Mouse (Mus musculus): Measurements from ENCODE around the gene Scrn3.

Gene Scrn3

GRCm38 (mm10) chr2:73317426-73317825 is 5.0 kb downstream of the Scrn3 start:
- DNase-seq (ENCODE audit: low read depth, low spot score): no peak

DNA sequence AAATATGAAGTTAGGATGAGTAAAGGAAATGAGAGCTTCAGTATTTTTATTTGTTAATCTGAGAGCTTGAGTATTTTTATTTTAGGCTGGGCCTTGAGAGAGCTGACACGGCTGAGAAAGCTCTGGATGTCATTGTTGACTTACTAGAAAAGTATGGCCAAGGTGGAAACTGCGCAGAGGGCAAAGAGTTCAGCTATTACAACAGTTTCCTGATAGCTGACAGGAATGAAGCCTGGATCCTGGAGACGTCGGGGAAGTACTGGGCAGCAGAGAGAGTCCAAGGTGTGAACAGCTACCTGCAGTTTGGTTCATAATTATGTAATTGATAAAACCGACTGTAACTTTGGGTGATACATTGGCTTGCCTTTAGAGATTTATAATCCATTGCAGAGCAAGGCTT is 6.8 kb downstream of the Scrn3 start:
- no peak for DNase-seq (ENCODE audit: low read depth, low spot score)

- DNase-seq (ENCODE audit: low read depth, low spot score): no peak
Observed at GRCm38 (mm10) chr2:73322991-73323390, 10.6 kb downstream of the Scrn3 start.

- no peak for DNase-seq (ENCODE audit: low read depth, low spot score)
Observed at GRCm38 (mm10) chr2:73325871-73326270, 13.5 kb downstream of the Scrn3 start.

DNA sequence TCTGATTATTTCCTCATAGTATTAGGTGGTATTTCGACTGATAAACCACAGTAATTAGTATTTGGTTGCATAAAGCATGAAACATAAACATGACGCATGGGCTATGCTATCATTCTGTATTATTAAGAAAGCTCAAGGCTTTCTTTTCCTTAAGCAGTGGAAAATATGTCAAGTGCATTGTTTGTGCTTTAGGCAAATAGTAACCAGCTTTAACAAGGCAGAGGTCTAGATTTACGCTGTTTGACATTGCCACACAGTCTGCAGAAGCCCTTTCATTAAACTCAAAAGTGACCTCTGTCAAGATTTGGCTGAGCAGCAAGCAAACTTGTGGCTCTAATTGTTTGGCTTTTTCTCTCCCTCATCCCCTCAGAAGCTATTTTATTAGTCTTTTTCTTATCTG is 23.5 kb downstream of the Scrn3 start:
- no peak for DNase-seq (ENCODE audit: low read depth, low spot score)

DNA sequence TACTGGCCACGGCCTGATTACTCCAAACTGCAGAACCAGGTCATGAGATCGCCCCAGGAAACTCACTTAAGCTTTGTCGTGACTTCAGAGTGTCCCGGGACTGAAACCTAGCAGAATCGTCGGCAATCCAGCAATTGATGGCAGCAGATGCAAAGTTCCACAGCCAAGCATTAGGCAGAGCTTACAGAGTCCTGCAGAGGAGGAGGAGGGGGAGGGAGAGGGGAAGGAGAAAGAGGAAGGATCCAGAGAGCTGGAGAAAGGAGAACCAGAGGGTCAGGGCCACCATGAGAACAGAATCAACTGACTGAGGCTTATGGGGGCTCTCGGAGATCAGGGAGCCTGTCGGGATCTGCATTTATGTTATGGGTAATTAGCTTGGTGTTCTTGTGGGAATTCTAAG is 26.0 kb downstream of the Scrn3 start:
- DNase-seq (ENCODE audit: low read depth, low spot score): no peak

DNA sequence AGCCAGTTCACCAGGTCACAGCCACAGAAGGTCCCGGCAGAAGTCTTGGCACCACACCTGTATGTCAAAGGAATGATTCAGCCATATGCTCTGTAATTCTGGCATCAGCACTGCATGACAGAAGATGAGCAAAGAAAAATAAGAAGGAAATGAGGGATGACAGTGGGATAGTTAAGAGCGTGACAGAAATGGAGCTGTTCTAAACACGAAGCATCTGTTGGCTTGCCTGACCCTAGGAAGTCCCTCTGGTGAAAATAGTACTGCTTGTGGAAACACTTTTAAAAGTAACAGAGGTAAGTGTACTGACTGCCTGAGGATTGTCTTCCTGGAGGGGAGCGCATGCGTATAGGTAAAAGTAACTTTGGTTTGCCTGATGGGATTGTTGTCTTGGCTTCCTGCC is 31.3 kb downstream of the Scrn3 start:
- DNase-seq (ENCODE audit: low read depth, low spot score): no peak

GRCm38 (mm10) chr2:73345204-73345603 is 32.8 kb downstream of the Scrn3 start:
- peak; percentile 82 for DNase-seq (ENCODE audit: low read depth, low spot score)

DNA sequence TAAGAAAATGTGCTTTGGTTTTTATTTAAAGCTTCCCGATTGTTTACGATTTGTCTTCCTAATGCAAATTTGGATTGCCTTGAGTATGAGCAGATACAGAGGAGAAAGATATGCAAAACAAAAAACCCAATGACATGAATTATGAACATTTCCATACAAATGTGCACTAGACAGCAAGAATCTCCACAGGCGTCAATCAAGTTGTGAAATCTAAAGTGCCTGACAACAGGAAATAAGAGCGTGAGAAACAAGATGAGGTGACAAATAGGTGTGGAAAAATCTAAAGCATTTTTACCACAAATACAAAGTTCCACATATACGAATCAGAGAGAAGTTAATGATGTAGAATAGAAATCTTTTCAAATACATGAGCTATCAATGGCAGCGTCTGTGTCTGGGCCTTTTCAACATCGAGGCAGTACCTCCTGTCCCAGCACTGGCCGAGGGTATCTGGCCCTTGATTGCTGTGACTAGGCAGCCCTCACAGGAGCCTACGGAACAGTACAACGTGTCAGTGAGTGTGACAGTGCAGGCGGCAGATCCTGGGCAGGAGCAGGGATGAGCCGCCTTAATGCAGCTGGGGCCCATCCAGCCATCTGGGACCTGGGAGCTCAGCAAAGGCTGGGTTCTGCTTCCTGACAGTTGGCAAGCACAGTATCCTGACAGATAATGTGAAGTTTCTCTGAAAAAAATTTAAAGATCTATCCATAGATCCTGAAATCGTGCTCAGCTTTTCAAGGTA is 34.1 kb downstream of the Scrn3 start:
- peak; percentile 82 for DNase-seq (ENCODE audit: low read depth, low spot score)

- no peak for DNase-seq (ENCODE audit: low read depth, low spot score)
Observed at GRCm38 (mm10) chr2:73347136-73347535, 34.7 kb downstream of the Scrn3 start.

DNA sequence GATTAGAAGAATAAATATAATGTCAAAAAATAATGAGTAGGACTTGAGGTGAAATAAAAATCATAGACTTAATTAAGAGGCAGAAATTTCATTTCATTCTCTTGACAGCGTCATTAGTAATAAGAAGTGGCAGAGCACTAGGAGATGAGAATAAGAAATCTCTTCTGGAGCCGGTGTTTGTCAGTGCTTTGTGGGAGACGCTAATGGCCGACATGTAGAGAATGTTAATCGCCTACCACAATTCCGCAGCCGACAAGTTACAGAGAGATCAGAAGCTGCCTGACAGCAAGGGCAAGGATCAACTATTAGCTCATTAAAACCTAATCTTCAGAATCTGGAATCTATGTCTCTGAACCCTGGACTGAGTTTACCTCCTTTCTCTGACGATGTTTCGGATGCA is 35.4 kb downstream of the Scrn3 start:
- DNase-seq (ENCODE audit: low read depth, low spot score): no peak

- no peak for DNase-seq (ENCODE audit: low read depth, low spot score)
Observed at GRCm38 (mm10) chr2:73348221-73348620, 35.8 kb downstream of the Scrn3 start.

DNA sequence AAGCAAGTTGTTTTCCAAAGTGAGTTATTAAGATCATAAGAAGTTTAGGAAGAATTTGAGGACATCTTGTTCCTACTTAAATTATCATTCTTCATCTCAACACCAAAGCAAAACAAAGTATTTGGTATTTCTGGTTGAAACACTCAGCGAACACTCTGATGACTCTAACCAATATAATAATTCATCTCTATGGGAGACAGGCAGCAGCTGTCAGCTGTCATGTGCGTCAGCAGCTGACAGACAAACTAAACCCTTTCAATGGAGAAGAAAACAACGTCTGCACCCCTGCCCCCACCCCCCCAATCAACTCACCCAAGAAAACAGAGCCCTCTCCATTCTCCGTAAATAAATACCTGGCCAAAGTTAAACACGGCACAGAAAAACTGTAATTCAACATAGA is 39.1 kb downstream of the Scrn3 start:
- DNase-seq (ENCODE audit: low read depth, low spot score): peak; percentile 36

DNA sequence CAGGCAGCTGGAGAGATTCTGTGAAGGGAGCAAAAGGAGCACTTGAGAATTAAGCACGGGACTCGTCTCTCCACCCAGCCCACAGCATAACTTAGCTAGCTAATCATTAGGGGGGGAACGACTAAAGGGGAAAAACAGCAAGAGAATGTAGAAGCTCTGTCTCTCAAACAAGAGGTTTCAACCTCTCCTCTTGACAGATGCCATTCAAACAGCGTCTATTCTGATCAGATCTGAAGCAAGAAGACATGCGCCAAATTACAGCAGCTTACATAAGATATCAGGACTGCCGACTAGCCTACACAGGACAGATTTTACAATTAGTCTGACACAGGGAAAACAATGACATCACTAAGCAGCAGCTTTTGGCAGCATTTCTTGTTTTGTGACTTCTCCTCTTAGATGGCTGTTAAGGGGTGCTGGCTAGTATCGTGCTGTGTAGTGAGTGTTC is 39.5 kb downstream of the Scrn3 start:
- peak; percentile 81 for DNase-seq (ENCODE audit: low read depth, low spot score)

GRCm38 (mm10) chr2:73357004-73357403 is 44.6 kb downstream of the Scrn3 start:
- DNase-seq (ENCODE audit: low read depth, low spot score): no peak

GRCm38 (mm10) chr2:73359941-73360340 is 47.5 kb downstream of the Scrn3 start:
- no peak for DNase-seq (ENCODE audit: low read depth, low spot score)

DNA sequence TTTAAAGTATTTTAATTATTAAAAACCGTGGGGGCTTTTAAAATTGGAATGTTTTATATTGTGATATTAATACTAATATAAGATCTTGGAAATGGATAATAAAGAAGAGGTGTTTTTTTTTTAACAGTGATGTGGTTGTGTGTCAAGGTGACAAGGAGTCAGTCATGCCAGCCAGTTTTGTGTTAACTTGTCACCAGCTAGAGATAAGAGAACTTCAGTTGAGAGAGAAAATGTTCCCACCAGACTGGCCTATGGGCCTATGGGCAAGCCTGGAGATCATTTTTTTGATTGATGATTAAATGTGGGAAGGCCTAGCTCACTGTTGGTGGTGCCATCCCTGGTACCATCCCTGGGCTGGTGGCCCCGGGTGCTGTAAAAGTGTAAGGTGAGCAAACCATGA is 48.1 kb downstream of the Scrn3 start:
- no peak for DNase-seq (ENCODE audit: low read depth, low spot score)

- DNase-seq (ENCODE audit: low read depth, low spot score): no peak
Observed at GRCm38 (mm10) chr2:73363448-73363847, 51.0 kb downstream of the Scrn3 start.

DNA sequence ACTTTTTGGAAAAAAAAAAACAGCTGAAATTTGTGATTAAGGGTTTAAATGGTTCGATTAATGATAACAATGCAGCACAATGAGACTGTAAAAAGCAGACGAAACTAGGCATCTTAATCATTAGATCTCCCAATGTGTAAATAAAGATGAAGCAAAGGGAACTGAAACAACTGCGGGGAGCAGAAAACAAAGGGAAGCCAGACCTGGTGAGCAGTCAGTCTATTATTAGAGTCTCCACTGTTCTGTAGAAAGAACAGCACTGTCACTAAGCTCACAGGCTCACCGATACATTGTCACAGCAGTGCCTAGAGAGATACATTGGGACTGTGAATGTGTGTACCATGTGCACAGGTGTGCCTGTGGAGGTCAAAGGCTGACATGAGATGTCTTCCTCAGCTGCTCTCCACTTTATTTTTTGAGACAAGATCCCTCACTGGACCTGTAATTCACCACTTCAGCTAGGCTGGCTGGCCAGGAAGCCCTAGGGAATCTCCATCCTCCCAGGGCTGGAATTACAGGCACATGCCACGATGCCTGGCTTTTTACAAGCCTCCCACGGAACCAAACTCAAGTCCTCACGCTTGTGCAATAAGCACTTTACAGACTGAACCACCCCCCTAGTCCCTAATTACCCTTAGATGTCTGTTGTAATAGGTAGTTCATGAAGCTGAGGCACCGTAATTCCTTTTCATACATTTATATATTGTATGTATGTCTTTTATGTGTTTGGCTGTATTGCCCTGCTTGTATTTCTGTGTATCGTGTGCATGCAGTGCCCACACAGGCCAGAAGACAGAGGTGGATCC is 59.3 kb downstream of the Scrn3 start:
- peak; percentile 31 for DNase-seq (ENCODE audit: low read depth, low spot score)

- DNase-seq (ENCODE audit: low read depth, low spot score): no peak
Observed at GRCm38 (mm10) chr2:73378326-73378725, 65.9 kb downstream of the Scrn3 start.

GRCm38 (mm10) chr2:73379656-73380055 is 67.3 kb downstream of the Scrn3 start:
- no peak for DNase-seq (ENCODE audit: low read depth, low spot score)

DNA sequence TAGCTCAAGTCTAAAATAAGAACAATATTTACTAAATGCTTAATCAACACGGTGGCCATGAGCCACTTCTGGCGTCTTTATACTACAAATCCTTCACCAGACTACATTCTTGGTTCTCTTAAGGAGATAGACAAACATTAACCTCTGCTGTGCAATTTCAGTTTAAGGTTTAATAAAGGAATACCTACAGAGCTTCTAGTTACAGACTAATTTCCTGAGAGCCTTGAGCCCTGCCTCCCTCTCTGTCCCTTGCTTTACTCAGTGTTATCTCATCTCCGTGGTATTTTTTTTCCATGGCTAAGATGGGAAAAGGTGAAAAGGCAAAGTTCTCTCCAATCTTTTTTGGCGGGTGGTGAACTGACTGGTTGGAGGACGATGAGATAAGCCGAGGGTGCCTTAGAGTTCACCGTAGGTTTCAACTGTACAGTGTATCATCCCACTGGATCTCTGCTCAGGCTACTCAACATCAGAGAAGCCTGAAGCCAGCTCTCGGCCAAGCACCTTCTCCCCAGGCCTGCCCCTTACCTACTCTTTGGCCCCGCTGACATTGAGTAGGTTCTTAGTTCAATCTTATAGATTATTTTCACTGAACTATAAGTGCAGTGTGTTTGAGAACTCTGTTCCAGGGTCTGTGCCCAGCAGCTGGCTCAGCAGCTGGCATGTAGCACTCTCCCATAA is 68.0 kb downstream of the Scrn3 start:
- no peak for DNase-seq (ENCODE audit: low read depth, low spot score)

Data from brain, adult 2 months (tissue).